Mouse (Mus musculus) kidney, embryonic 16.5 days (tissue): Measurements from ENCODE around the gene Gna12. TPM values are rescaled to one million over a fixed set of nuclear protein-coding genes. Genes with fewer than 3 reads are reported as not detected.

Experiments
- ATAC-seq: fragments of 200-750 bp; cut with Nextera tagmentation; 2 replicates; pipeline ENCODE4 v1.8.0; 2017; ENCODE audit warnings: moderate TSS enrichment; ENCODE audit not compliant: low FRiP score, low TSS enrichment
- H3K27ac ChIP-seq: fragments of 300-500 bp; sonication (generic); 2 replicates; pipeline ENCODE4 v1.5.1; 2014; ENCODE audit warnings: low read length
- H3K27me3 ChIP-seq: fragments of 300-500 bp; sonication (generic); 2 replicates; pipeline ENCODE4 v1.6.1; 2014; ENCODE audit warnings: low read length, control low read depth, mixed read lengths; ENCODE audit not compliant: insufficient read depth
- H3K36me3 ChIP-seq: fragments of 300-500 bp; sonication (generic); 2 replicates; pipeline ENCODE4 v1.6.1; 2014; ENCODE audit warnings: low read length, control low read depth, mixed read lengths; ENCODE audit not compliant: insufficient read depth
- H3K4me1 ChIP-seq: fragments of 300-500 bp; sonication (generic); 2 replicates; pipeline ENCODE4 v1.6.1; 2014; ENCODE audit warnings: low read length, control low read depth, mixed read lengths; ENCODE audit not compliant: insufficient read depth
- H3K4me2 ChIP-seq: fragments of 300-500 bp; sonication (generic); replicated peaks from 2 replicates; pipeline ENCODE4 v1.6.1; 2014; ENCODE audit warnings: low read depth, low read length
- H3K4me3 ChIP-seq: fragments of 300-500 bp; sonication (generic); 2 replicates; pipeline ENCODE4 v1.5.1; 2014; ENCODE audit warnings: mild to moderate bottlenecking, low read length
- H3K9ac ChIP-seq: fragments of 300-500 bp; sonication (generic); replicated peaks from 2 replicates; pipeline ENCODE4 v1.6.1; 2014; ENCODE audit warnings: low read length
- H3K9me3 ChIP-seq: fragments of 300-500 bp; sonication (generic); 2 replicates; pipeline ENCODE4 v1.6.1; 2016; ENCODE audit warnings: low read length, control low read depth
- WGBS: fragments of 180-500 bp; shearing (Covaris S2); extraction: QIAGEN DNeasy Blood & Tissue Kit; methylation state at CpG from one replicate; pipeline ENCODE4 v1.1.7; 2014; 5-methylcytosine and 5-hydroxymethylcytosine counted together
- polyA plus RNA-seq: library from polyadenylated mRNA; unstranded; fragments of >200 nt; fragmentation: Nextera tagmentation; extraction: Ambion mirVana; gene quantifications from 2 replicates; pipeline ENCODE4 v1.2.1, GENCODE M21; 2015

Gna12 gene
- polyA plus RNA-seq, 1 experiment from 2014 or later = 10.0 TPM

- Histone ChIP-seq H3K4me2 (no peak overlapping the region), H3K27me3 (no peaks in the 10 kb centered on the region), H3K36me3 (peaks cover 4% of the 10 kb centered on the region; the same call in 1 of the 2 replicates), H3K9me3 (peaks cover 3% of the 10 kb centered on the region; the same call in 1 of the 2 replicates), H3K4me1 (peaks cover 15% of the 10 kb centered on the region; the same call in 1 of the 2 replicates), H3K27ac (peak overlapping the region; percentile 32; the same call in 1 of the 2 replicates), H3K4me3 (no peak overlapping the region), H3K9ac (no peak overlapping the region)
- ATAC-seq = no peak
- WGBS = 94% methylated on average over 3 of the region's 3 CpGs
Observed at GRCm38 (mm10) chr5:140752639-140753038, 77.6 kb downstream of the Gna12 start.

GRCm38 (mm10) chr5:140752041-140752440, 78.2 kb downstream of the Gna12 start:
- Histone ChIP-seq H3K27ac (no peak overlapping the region), H3K4me1 (peaks cover 15% of the 10 kb centered on the region; the same call in 1 of the 2 replicates), H3K4me3 (no peak overlapping the region), H3K36me3 (peaks cover 4% of the 10 kb centered on the region; the same call in 1 of the 2 replicates), H3K9ac (no peak overlapping the region), H3K4me2 (no peak overlapping the region), H3K9me3 (peaks cover 3% of the 10 kb centered on the region; the same call in 1 of the 2 replicates), H3K27me3 (no peaks in the 10 kb centered on the region)
- no peak for ATAC-seq
- WGBS = 90% methylated on average over 15 of the region's 15 CpGs

GRCm38 (mm10) chr5:140750925-140751324, 79.3 kb downstream of the Gna12 start:
- Histone ChIP-seq H3K9ac (no peak overlapping the region), H3K4me3 (no peak overlapping the region), H3K4me2 (no peak overlapping the region), H3K36me3 (peaks cover 4% of the 10 kb centered on the region; the same call in 1 of the 2 replicates), H3K4me1 (peaks cover 10% of the 10 kb centered on the region; the same call in 1 of the 2 replicates), H3K27ac (no peak overlapping the region), H3K9me3 (peaks cover 3% of the 10 kb centered on the region; the same call in 1 of the 2 replicates), H3K27me3 (no peaks in the 10 kb centered on the region)
- 0% methylated on average over 1 of the region's 2 CpGs for WGBS
- no peak for ATAC-seq

GRCm38 (mm10) chr5:140749062-140749875, 81.0 kb downstream of the Gna12 start:
- 16% methylated on average over 12 of the region's 12 CpGs for WGBS
- Histone ChIP-seq H3K4me3 (peak overlapping the region; percentile 29), H3K4me2 (peak overlapping the region; percentile 42), H3K36me3 (peaks cover 4% of the 10 kb centered on the region; the same call in 1 of the 2 replicates), H3K27me3 (no peaks in the 10 kb centered on the region), H3K4me1 (peaks cover 10% of the 10 kb centered on the region; the same call in 1 of the 2 replicates), H3K9me3 (peaks cover 3% of the 10 kb centered on the region; the same call in 1 of the 2 replicates), H3K27ac (no peak overlapping the region), H3K9ac (peak overlapping the region; percentile 39)
- ATAC-seq = peak; percentile 79

GRCm38 (mm10) chr5:140748425-140748824, 81.8 kb downstream of the Gna12 start:
- no peak overlapping the region; the same call in 1 of the 2 replicates for H3K9ac ChIP-seq
- H3K4me3 ChIP-seq = no peak overlapping the region
- no peak overlapping the region for H3K4me2 ChIP-seq
- H3K9me3 ChIP-seq = peaks cover 3% of the 10 kb centered on the region; the same call in 1 of the 2 replicates
- no peaks in the 10 kb centered on the region for H3K27me3 ChIP-seq
- no peak overlapping the region for H3K27ac ChIP-seq
- ATAC-seq = no peak; the same call in 1 of the 2 replicates
- 84% methylated on average over 10 of the region's 10 CpGs for WGBS
- peaks cover 4% of the 10 kb centered on the region; the same call in 1 of the 2 replicates for H3K36me3 ChIP-seq
- peaks cover 10% of the 10 kb centered on the region; the same call in 1 of the 2 replicates for H3K4me1 ChIP-seq

GRCm38 (mm10) chr5:140743706-140744131, 86.5 kb downstream of the Gna12 start:
- 30% methylated on average over 12 of the region's 12 CpGs for WGBS
- H3K4me1 ChIP-seq = peaks cover 17% of the 10 kb centered on the region
- H3K36me3 ChIP-seq = no peaks in the 10 kb centered on the region
- no peak overlapping the region for H3K4me2 ChIP-seq
- ATAC-seq = no peak
- H3K27me3 ChIP-seq = no peaks in the 10 kb centered on the region
- H3K4me3 ChIP-seq = no peak overlapping the region
- H3K27ac ChIP-seq = no peak overlapping the region
- H3K9me3 ChIP-seq = no peaks in the 10 kb centered on the region
- H3K9ac ChIP-seq = no peak overlapping the region

- no peak for ATAC-seq
- H3K4me1 ChIP-seq = peaks cover 13% of the 10 kb centered on the region
- peaks cover 6% of the 10 kb centered on the region; the same call in 1 of the 2 replicates for H3K27me3 ChIP-seq
Observed at GRCm38 (mm10) chr5:140741877-140742276, 88.4 kb downstream of the Gna12 start.

GRCm38 (mm10) chr5:140741040-140741439, 89.2 kb downstream of the Gna12 start:
- H3K9ac ChIP-seq = no peak overlapping the region
- no peaks in the 10 kb centered on the region for H3K36me3 ChIP-seq
- no peak overlapping the region for H3K4me3 ChIP-seq
- no peaks in the 10 kb centered on the region for H3K9me3 ChIP-seq
- no peak for ATAC-seq
- H3K27me3 ChIP-seq = peaks cover 10% of the 10 kb centered on the region; the same call in 1 of the 2 replicates
- WGBS = 48% methylated on average over 11 of the region's 11 CpGs
- H3K4me1 ChIP-seq = peaks cover 14% of the 10 kb centered on the region
- no peak overlapping the region for H3K27ac ChIP-seq
- H3K4me2 ChIP-seq = no peak overlapping the region

More at GRCm38 (mm10) chr5:140741877-140742276, 88.4 kb downstream of the Gna12 start:
- no peak overlapping the region for H3K4me2 ChIP-seq
- no peak overlapping the region for H3K27ac ChIP-seq
- no peaks in the 10 kb centered on the region for H3K36me3 ChIP-seq
- H3K9me3 ChIP-seq = no peaks in the 10 kb centered on the region
- no peak overlapping the region for H3K4me3 ChIP-seq
- H3K9ac ChIP-seq = no peak overlapping the region

GRCm38 (mm10) chr5:140739813-140740212, 90.4 kb downstream of the Gna12 start:
- Histone ChIP-seq H3K4me1 (peaks cover 22% of the 10 kb centered on the region), H3K4me2 (no peak overlapping the region), H3K4me3 (no peak overlapping the region), H3K9ac (no peak overlapping the region), H3K27ac (no peak overlapping the region), H3K27me3 (peaks cover 18% of the 10 kb centered on the region; the same call in 1 of the 2 replicates), H3K9me3 (no peaks in the 10 kb centered on the region), H3K36me3 (no peaks in the 10 kb centered on the region)
- 57% methylated on average over 12 of the region's 12 CpGs for WGBS
- no peak for ATAC-seq
